Mouse (Mus musculus): Measurements from ENCODE around the gene Fgf14.

GRCm38 (mm10) chr14:124163618-124164185 lies 513.2 kb downstream of the Fgf14 start:
- TF ChIP-seq POLR2A (IDR thresholded peaks at IDR 0.05; ENCODE audit: insufficient read depth, low read depth, low read length) (no peak), CTCF (IDR thresholded peaks at IDR 0.05; ENCODE audit: insufficient read depth, low read depth, low read length) (no peak)
